Mouse (Mus musculus): ENCODE results near the gene Sh3bp4.

GRCm38 (mm10) chr1:89171275-89171767 is 101.1 kb downstream of the Sh3bp4 start:
- TF ChIP-seq CTCF (IDR thresholded peaks at IDR 0.05; ENCODE audit: low read depth, low read length), result no peak
- TF ChIP-seq POLR2A (IDR thresholded peaks at IDR 0.05; ENCODE audit: borderline replicate concordance, low read depth, low read length), result no peak

Data from bone marrow macrophage, adult 2 months (primary cell).